Mouse (Mus musculus): ENCODE measurements around the gene Fstl1. TPM values are rescaled to one million over a fixed set of nuclear protein-coding genes. Genes with fewer than 3 reads are reported as not detected.

Fstl1 gene
- total and polyA plus RNA-seq, 3 experiments: 0.34 to 0.87 (median 0.59) TPM

DNA sequence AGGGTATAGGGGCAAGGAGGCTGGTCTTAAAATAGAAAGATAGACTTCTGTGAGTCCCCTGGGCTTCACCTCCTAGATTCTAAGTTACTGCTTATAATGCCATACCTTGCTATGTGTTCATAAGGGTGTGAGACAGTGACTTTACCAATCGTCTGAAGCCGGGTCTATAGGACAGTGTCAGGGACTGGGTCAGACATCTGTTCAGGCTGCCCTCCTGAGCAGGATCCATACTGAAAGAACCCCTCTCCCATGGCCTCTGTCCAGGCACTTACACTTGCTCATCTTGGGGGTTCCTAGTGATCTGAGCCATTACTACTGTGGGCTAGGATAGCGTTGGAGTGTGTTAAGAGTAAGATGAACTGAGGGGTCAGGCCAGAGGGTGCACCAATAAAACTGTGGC lies 49.6 kb downstream of the Fstl1 start:
- TF ChIP-seq BHLHE40 (IDR thresholded peaks at IDR 0.05; ENCODE audit: low read depth, low read length) (no peak), MAX (IDR thresholded peaks at IDR 0.05; ENCODE audit: low read length) (no peak)
- H3K27ac ChIP-seq (ENCODE audit: insufficient read depth, low read depth): no peak overlapping the region
- in situ Hi-C loops (cut with MboI; ENCODE audit: low pct_ligation_motif_present, low pct_unique_long_range_greater_than_20kb, low sequenced_read_pairs): loop anchor here (25.0 kb wide), 1 partner anchor 714 kb away; no protein-coding TSS in a partner anchor
- no peak overlapping the region for H3K4me2 ChIP-seq (ENCODE audit: insufficient read depth, low read depth, poor library complexity, severe bottlenecking)
- peaks cover 12 to 20% of the 10 kb centered on the region in 2 experiments for H3K4me1 ChIP-seq (ENCODE audit: control insufficient read depth in 1 of 2, insufficient read depth in 2 of 2)
- H3K79me2 ChIP-seq (replicated peaks; ENCODE audit: control insufficient read depth, extremely low read depth, insufficient read depth, poor library complexity, severe bottlenecking): no peaks in the 10 kb centered on the region
- DNase-seq (ENCODE audit: extremely low read depth): no peak
- H3K36me3 ChIP-seq (replicated peaks in 1 of 2; ENCODE audit: control insufficient read depth in 1 of 2, insufficient read depth in 1 of 2, low read length in 1 of 2): no peaks in the 10 kb centered on the region
- H3K4me3 ChIP-seq (replicated peaks in 1 of 3; ENCODE audit: low read depth in 2 of 3, low read length in 2 of 3, poor library complexity in 1 of 3): no peak overlapping the region
- H3K9ac ChIP-seq (ENCODE audit: insufficient read depth, low read depth): no peak overlapping the region
- no peaks in the 10 kb centered on the region for H3K9me3 ChIP-seq (replicated peaks; ENCODE audit: low read length)
- no peaks in the 10 kb centered on the region for H3K27me3 ChIP-seq (replicated peaks)
- dilution Hi-C loops (cut with MboI; ENCODE audit: extremely low pct_ligation_motif_present, extremely low pct_unique_long_range_greater_than_20kb, low sequenced_read_pairs): no loop called here

GRCm38 (mm10) chr16:37831041-37831440 lies 54.4 kb downstream of the Fstl1 start:
- dilution Hi-C loops (cut with MboI; ENCODE audit: extremely low pct_ligation_motif_present, extremely low pct_unique_long_range_greater_than_20kb, low sequenced_read_pairs) (no loop called here), in situ Hi-C loops (cut with MboI; ENCODE audit: low pct_ligation_motif_present, low pct_unique_long_range_greater_than_20kb, low sequenced_read_pairs) (loop anchor here (25.0 kb wide), 1 partner anchor 719 kb away; no protein-coding TSS in a partner anchor)
- H3K4me2 ChIP-seq (ENCODE audit: insufficient read depth, low read depth, poor library complexity, severe bottlenecking): no peak overlapping the region
- no peak for TF ChIP-seq USF2 (conservative IDR thresholded peaks at IDR 0.05; ENCODE audit: low read depth, low read length)
- no peak for TF ChIP-seq MAZ (IDR thresholded peaks at IDR 0.05; ENCODE audit: low read depth, low read length)
- TF ChIP-seq NRF1 (IDR thresholded peaks at IDR 0.05; ENCODE audit: low read depth, low read length): no peak
- TF ChIP-seq EP300 (IDR thresholded peaks at IDR 0.05; ENCODE audit: low read length): no peak
- no peaks in the 10 kb centered on the region for H3K36me3 ChIP-seq (replicated peaks in 1 of 2; ENCODE audit: control insufficient read depth in 1 of 2, insufficient read depth in 1 of 2, low read length in 1 of 2)
- no peaks in the 10 kb centered on the region for H3K9me3 ChIP-seq (replicated peaks; ENCODE audit: low read length)
- H3K9ac ChIP-seq (ENCODE audit: insufficient read depth, low read depth): no peak overlapping the region
- no peaks in the 10 kb centered on the region for H3K27me3 ChIP-seq (replicated peaks)
- DNase-seq (ENCODE audit: extremely low read depth): no peak
- no peak overlapping the region for H3K4me3 ChIP-seq (replicated peaks in 1 of 3; ENCODE audit: low read depth in 2 of 3, low read length in 2 of 3, poor library complexity in 1 of 3)
- H3K27ac ChIP-seq (ENCODE audit: insufficient read depth, low read depth): no peak overlapping the region
- peaks cover 12 to 18% of the 10 kb centered on the region in 2 experiments for H3K4me1 ChIP-seq (ENCODE audit: control insufficient read depth in 1 of 2, insufficient read depth in 2 of 2)
- no peaks in the 10 kb centered on the region for H3K79me2 ChIP-seq (replicated peaks; ENCODE audit: control insufficient read depth, extremely low read depth, insufficient read depth, poor library complexity, severe bottlenecking)

DNA sequence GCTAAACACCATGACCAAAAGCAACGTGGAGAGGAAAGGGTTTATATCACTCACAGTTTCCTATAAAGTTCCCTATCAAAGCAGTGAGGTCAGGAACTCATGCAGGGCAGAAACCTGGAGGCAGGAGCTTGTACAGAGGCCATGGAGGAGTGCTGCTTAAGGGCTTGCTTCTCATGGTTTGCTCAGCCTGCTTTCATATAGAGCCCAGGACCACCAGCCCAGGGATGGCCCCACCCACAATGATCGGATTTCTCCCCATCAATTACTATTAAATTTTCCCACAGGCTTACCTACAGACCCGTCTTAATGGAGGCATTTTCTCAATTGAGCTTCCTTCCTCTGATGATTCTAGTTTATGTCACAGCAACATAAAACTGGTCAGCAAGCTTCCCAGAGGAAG lies 60.9 kb downstream of the Fstl1 start:
- Histone ChIP-seq H3K4me3 (replicated peaks in 1 of 3; ENCODE audit: low read depth in 2 of 3, low read length in 2 of 3, poor library complexity in 1 of 3) (no peak overlapping the region), H3K36me3 (replicated peaks in 1 of 2; ENCODE audit: control insufficient read depth in 1 of 2, insufficient read depth in 1 of 2, low read length in 1 of 2) (no peaks in the 10 kb centered on the region), H3K4me2 (ENCODE audit: insufficient read depth, low read depth, poor library complexity, severe bottlenecking) (no peak overlapping the region), H3K9ac (ENCODE audit: insufficient read depth, low read depth) (no peak overlapping the region), H3K27me3 (replicated peaks) (no peaks in the 10 kb centered on the region), H3K79me2 (replicated peaks; ENCODE audit: control insufficient read depth, extremely low read depth, insufficient read depth, poor library complexity, severe bottlenecking) (no peaks in the 10 kb centered on the region), H3K4me1 (ENCODE audit: control insufficient read depth in 1 of 2, insufficient read depth in 2 of 2) (peaks cover 2 to 4% of the 10 kb centered on the region in 2 experiments; a peak in 1 of 4 replicates), H3K9me3 (replicated peaks; ENCODE audit: low read length) (no peaks in the 10 kb centered on the region), H3K27ac (ENCODE audit: insufficient read depth, low read depth) (no peak overlapping the region)
- no peak for DNase-seq (ENCODE audit: extremely low read depth)
- in situ Hi-C loops (cut with MboI; ENCODE audit: low pct_ligation_motif_present, low pct_unique_long_range_greater_than_20kb, low sequenced_read_pairs): loop anchor here (25.0 kb wide), 1 partner anchor 725 kb away; no protein-coding TSS in a partner anchor
- dilution Hi-C loops (cut with MboI; ENCODE audit: extremely low pct_ligation_motif_present, extremely low pct_unique_long_range_greater_than_20kb, low sequenced_read_pairs): no loop called here
- TF ChIP-seq ZNF384 (IDR thresholded peaks at IDR 0.05; ENCODE audit: low read depth, low read length) (no peak), ZMIZ1 (IDR thresholded peaks at IDR 0.05; ENCODE audit: low read depth, low read length) (no peak), CHD2 (IDR thresholded peaks at IDR 0.05; ENCODE audit: low read length) (no peak), MEF2A (IDR thresholded peaks at IDR 0.05; ENCODE audit: borderline replicate concordance, low read depth, low read length) (no peak), EP300 (IDR thresholded peaks at IDR 0.05; ENCODE audit: low read length) (no peak), TCF12 (IDR thresholded peaks at IDR 0.05; ENCODE audit: low read depth, low read length) (no peak), BHLHE40 (IDR thresholded peaks at IDR 0.05; ENCODE audit: low read depth, low read length) (no peak)
